Mouse (Mus musculus) yolk sac, embryonic 10.5 days (tissue): ENCODE measurements around the gene Mapk11.

Experiments used
- DNase-seq: peaks from one replicate; pipeline ENCODE4 v3.0.0-alpha.2; 2017; ENCODE audit warnings: low spot score

Mapk11 gene

GRCm38 (mm10) chr15:89141443-89141842, 8.0 kb downstream of the Mapk11 start:
- DNase-seq, result no peak

- DNase-seq, result peak; percentile 55
These were observed 8.7 kb downstream of the Mapk11 start, which contains the start of gene Mapk12 for GRCm38 (mm10) chr15:89140659-89141252. Gene Mapk12 (minus strand): TSS chr15:89140703.

- no peak for DNase-seq
These were observed 9.3 kb downstream of the Mapk11 start for GRCm38 (mm10) chr15:89140048-89140658.

- no peak for DNase-seq
These were observed 10.9 kb downstream of the Mapk11 start for GRCm38 (mm10) chr15:89138531-89138930.

DNA sequence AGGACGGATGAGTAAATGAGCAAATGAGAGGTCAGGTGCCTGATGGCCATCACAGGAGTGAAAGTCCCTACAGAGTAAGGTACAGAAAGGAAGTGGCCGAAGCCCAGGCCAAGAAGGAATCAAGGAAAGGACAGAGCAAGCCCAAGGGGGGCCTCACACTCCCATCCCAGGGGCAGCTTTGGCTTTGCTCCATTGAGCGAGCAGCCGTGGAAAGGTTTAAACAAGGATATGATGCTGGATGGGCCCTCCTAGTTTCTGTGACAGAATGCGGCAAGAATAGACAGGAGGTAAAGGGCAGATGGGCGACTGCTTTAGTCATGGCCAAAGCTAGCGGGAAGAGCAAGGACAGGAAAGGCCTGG, 11.4 kb downstream of the Mapk11 start:
- DNase-seq, result no peak

GRCm38 (mm10) chr15:89137378-89138045, 11.9 kb downstream of the Mapk11 start:
- no peak for DNase-seq

DNA sequence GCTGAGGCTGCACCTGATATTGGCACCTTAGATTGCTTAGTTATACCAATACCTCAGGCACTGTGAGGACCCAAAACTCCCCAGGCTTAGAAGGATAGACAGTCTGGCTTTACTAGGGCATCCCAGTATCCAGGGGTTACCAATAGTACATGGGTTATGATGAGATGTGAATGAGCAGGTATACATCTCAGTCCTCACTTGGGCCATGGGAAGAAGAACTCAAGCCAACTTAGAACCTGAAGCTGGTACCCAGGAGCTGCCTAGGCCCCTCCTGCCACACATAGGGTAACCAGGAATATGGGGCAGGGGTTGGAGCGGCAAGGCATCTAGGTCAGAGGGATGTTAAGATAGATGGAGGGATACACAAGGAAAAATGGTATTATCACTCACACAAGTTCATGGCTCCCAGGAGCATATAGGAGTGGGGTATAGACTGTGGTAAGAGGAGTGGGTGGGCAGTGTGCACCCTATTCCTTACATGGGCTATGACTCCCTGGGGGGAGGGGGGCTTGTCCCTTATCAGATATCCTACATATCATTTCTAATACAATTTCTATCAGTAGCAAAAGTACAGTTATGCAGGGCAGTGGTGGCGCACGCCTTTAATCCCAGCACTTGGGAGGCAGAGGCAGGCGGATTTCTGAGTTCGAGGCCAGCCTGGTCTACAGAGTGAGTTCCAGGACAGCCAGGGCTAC, 12.8 kb downstream of the Mapk11 start:
- no peak for DNase-seq

DNA sequence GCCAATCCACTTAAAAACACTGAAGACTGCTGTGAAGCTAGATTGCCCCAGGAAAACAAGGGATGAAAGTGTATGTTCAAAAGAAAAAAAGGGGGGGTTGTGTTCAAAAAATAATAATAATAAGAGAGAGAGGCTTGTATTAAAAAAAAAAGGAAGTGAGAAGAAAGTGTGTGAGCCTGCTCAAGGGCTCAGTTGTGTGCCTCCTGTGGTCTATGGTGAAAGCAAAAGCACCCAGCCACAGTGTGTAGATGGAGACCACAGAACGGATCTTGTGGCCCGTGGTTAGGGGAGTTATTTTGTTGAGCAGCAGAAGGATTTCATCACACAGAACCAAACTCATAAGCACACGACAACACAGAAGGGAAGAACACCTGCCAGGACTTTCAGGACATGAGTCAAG, 18.1 kb downstream of the Mapk11 start:
- DNase-seq, result no peak

GRCm38 (mm10) chr15:89130245-89130644, 19.2 kb downstream of the Mapk11 start:
- DNase-seq, result no peak

DNA sequence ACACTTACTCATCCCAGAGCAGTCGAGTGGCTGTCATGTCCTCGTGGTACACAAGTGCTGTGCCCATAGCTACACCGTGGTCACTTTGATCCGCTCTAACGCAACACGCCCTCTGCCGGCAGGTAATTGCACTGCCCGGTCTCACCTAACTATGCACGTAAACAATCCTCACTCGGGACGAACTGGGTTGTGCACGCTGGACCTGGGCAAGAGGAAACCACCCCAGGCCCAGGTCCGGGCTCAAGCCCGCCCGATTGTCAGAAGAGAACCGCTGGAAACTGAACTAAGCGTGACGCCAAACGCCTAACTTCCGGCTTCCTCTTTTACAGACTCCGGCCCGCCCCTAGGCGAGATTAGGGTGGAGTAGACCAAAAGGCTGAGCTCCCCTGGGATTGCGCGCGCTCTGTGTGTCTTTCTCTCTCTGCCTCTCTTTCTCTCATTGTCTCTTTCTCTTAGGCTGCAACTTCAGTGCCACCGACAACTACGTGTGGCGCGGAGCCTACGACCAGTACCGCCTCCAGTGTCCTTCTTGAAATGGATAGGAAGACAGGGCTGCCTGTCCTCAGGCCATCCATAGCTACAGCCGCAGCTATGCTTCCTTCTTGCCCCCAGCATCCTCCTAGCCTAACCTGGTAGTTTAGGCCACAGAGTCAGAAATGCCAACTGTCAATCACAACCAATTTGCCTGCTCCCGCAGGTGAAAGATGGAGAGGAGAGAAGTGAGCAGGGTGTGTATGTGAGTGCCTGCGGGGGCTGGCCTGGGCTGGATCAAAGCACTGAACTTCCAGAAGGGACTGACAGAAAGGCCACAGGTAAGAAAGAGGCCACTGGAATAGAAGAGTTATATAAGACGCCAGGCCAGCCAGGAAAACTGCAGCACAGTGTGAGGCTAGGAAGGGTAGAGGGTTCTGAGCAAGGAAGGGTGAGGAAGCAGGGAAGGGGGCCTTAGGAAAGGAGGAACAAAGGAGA, 20.8 kb downstream of the Mapk11 start, which contains the start of gene Hdac10:
Gene Hdac10, minus strand, starts transcription at position 319 of the 969 bp plus-strand sequence.
- peak; percentile 83 for DNase-seq

DNA sequence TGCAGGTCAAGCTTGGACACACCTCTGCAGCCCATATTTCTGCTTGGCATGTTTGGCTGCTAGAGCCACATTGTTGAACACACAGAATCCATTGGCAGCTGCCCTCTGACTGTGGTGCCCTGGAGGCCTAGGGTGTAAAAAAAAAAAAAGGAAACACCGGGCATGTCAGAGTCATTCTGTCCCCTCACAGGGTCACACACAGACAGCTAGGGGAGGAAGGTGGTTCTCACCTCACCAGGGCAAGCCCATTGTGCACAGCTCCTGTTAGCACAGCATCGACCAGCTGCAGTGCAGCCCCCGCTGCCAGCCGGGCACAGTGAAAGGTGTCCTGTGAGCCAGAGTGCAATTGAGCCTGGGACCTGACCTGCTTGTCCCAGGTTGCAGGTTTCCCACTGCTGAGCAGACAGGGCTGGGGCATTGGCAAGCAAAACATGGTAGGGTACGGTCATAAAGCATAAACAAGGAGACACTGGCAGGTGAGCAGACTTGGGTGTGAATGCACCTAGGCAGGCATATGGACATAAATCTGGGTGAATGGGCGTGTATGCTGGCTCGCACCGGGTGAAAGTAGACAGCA, 22.0 kb downstream of the Mapk11 start:
- DNase-seq, result no peak

GRCm38 (mm10) chr15:89126622-89127021, 22.8 kb downstream of the Mapk11 start:
- DNase-seq, result no peak

DNA sequence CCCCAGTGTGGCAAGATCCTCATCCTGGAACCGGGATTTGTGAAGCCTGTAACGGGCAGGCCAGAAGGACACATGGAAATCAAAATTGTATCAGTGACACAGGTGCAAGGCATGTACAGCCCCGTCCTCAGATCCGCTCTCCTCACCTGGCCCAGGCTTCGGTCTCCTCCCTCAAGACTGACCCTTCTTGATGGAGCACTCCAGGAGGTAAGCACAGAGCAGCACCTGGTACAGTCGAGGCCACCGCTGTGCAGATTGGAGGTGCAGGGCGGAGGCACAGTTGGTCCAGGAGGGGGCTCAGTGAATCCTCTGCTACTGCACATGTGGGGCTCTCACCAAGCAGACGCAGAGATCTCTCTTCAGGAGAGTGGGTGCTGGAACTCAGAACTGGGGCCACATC, 24.1 kb downstream of the Mapk11 start:
- no peak for DNase-seq

DNA sequence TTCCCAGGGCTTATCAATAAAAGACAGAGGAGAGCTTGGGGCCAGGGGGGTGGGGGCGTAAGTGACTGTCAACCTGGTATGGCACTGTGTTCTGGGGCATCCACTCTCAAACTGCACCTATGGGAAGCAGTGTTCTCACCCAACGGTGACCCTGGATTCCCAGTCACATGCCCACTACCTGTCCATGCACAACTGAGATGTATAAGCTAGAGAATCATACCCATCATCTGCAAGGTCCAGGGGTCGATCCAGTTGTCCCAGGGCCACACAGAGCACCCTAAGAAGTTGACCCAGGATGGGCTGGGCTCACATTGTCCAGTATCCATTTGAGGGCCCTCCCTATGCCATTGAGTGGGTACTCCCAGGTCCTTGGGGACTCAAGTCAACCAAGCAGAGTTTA, 25.1 kb downstream of the Mapk11 start:
- no peak for DNase-seq

DNA sequence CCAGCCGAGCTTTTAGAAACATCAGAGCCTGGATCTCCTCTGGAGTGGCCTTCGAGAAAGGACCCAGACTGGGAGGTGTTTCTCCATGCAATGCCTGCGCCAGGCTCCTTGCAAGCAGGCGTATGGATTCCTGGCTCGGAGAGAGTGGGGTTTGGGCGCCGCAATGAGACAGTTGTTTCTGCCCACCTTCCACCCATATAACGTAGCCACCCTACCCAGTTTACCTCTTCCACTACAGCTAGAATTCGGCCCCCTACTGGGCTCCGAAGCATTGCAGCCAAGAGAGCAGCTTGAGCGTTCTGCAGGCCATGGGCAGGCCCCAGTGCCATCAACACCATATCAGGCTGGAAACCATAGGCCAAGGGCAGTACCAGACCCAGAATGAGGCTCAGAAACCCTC, 25.8 kb downstream of the Mapk11 start:
- no peak for DNase-seq

DNA sequence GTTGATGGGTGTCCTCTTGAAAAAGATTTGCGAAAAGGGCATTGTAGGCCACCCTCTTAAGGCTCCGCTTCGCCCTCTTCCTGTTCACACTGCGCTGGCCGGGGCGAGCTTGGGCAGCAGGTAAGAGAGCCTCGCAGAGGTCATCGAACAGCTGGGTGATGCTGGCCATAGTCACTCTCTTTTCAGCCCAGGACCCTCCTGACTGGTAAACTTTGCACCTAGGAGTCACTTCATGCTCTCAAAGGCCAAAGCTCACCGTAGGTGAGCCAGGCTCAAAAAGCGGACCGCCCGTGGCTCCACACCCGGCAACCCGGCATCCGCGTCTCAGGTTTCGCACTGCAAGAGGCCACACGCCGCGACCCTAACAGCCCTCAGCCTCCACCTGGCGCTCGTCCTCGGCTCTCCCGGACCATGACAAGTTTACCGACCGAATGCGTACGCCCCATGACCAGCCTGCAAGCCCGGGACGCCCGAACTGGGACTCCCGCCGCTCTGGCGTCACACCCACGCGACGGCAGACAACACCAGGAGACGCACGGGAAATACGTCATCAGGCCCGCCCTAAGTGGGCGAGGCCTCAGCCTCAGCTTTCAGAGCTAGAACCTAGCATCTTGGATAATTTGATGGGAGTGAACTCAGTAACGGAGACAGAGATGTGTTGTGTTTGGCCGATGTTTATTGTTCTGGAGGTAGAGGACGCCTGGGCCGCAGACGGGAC, 26.6 kb downstream of the Mapk11 start, which contains the start of gene Tubgcp6:
Gene Tubgcp6, minus strand, starts transcription at position 464 of the 718 bp plus-strand sequence.
- DNase-seq, result peak; percentile 92

- no peak for DNase-seq
These were observed 31.4 kb downstream of the Mapk11 start for GRCm38 (mm10) chr15:89118007-89118406.

- no peak for DNase-seq
These were observed 39.3 kb downstream of the Mapk11 start for GRCm38 (mm10) chr15:89110147-89110546.

DNA sequence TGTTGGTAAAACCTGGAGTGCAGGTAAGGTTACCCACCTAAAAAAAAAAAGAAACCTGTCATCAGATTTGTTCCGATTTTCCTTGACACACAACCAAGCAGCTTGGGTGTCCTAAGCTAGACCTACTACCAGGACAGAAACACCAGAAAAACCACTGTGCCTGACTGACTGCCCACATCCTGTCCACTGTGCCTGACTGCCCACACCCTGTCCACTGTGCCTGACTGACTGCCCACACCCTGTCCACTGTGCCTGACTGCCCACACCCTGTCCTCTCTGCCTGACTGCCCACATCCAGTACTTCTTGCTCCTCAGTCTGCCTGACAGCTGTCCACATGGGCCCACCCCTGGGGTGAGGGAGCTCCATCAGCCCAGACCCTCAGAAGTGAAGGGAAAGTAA, 42.5 kb downstream of the Mapk11 start:
- DNase-seq, result no peak

GRCm38 (mm10) chr15:89106073-89106472, 43.4 kb downstream of the Mapk11 start:
- no peak for DNase-seq

- no peak for DNase-seq
These were observed 45.0 kb downstream of the Mapk11 start for GRCm38 (mm10) chr15:89104425-89104824.
